25 mouse cellular contexts compared by ENCODE assay signal in genomic region chr12:105789885-105790284, GRCm38 (mm10). TPM values are rescaled to one million over a fixed set of nuclear protein-coding genes. Genes with fewer than 3 reads are reported as not detected.
DNase-seq lines count a peak whose midpoint lies in the region; ATAC-seq and TF ChIP-seq lines count a peak whose summit lies in the region.
"Had no signal": no experiment of that assay in that cellular context is flagged by ENCODE, and none has a peak within 500 bp of the region (broad histone marks: within the 10 kb centered on the region; RNA-seq: fewer than 3 reads in every experiment).

No protein-coding gene starts in this region.

- no peaks in the 10 kb centered on the region for H3K9me3 ChIP-seq in intestine, embryonic 15.5 days
- H3K9me3 ChIP-seq in intestine, embryonic 16.5 days (ENCODE audit: control insufficient read depth, low read length) = no peaks in the 10 kb centered on the region
- no peaks in the 10 kb centered on the region for H3K9me3 ChIP-seq in ES-Bruce4 (replicated peaks; ENCODE audit: control insufficient read depth, insufficient read depth, low read length, poor library complexity, severe bottlenecking)
- H3K9me3 ChIP-seq: embryonic facial prominence, embryonic 15.5 days; heart, embryonic 10.5 days; hindbrain, embryonic 13.5 days had no signal

- H3K36me3 ChIP-seq in intestine, embryonic 15.5 days = no peaks in the 10 kb centered on the region
- no peaks in the 10 kb centered on the region for H3K36me3 ChIP-seq in intestine, embryonic 16.5 days (ENCODE audit: control insufficient read depth, insufficient read depth, low read length)
- H3K36me3 ChIP-seq in ES-Bruce4 (ENCODE audit: control insufficient read depth, insufficient read depth, low read length, poor library complexity, severe bottlenecking) = peaks cover 9% of the 10 kb centered on the region

- WGBS in intestine, embryonic 15.5 days = 81% methylated on average over 6 of the region's 6 CpGs
- WGBS in intestine, embryonic 16.5 days = 84% methylated on average over 6 of the region's 6 CpGs

- H3K9ac ChIP-seq in intestine, embryonic 15.5 days = no peak overlapping the region
- no peak overlapping the region for H3K9ac ChIP-seq in intestine, embryonic 16.5 days (ENCODE audit: low read depth, low read length)
- peak overlapping the region; percentile 27; the same call in 1 of the 2 replicates for H3K9ac ChIP-seq in ES-Bruce4 (ENCODE audit: low read depth, poor library complexity, severe bottlenecking)
- H3K9ac ChIP-seq: embryonic facial prominence, embryonic 15.5 days; hindbrain, embryonic 13.5 days had no signal

- TF ChIP-seq POLR2A in ES-Bruce4 (IDR thresholded peaks at IDR 0.05; ENCODE audit: insufficient read depth, low read length) = no peak

- H3K4me3 ChIP-seq in intestine, embryonic 15.5 days (replicated peaks) = no peak overlapping the region
- H3K4me3 ChIP-seq in intestine, embryonic 16.5 days (ENCODE audit: low read length) = no peak overlapping the region
- H3K4me3 ChIP-seq in ES-Bruce4 (ENCODE audit: low read depth, low read length) = no peak overlapping the region
- H3K4me3 ChIP-seq: embryonic facial prominence, embryonic 15.5 days; erythroblast, embryonic 14.5 days; forebrain, embryonic 10.5 days; gastrocnemius, adult 2 months; heart, embryonic 10.5 days; hindbrain, embryonic 13.5 days had no signal

- H3K27ac ChIP-seq in intestine, embryonic 15.5 days = no peak overlapping the region
- no peak overlapping the region for H3K27ac ChIP-seq in intestine, embryonic 16.5 days (ENCODE audit: low read length)
- H3K27ac ChIP-seq in ES-Bruce4 (ENCODE audit: insufficient read depth, low read length) = no peak overlapping the region; the same call in 1 of the 2 replicates
- H3K27ac ChIP-seq: embryonic facial prominence, embryonic 15.5 days; forebrain, embryonic 10.5 days; gastrocnemius, adult 2 months; heart, embryonic 10.5 days; hindbrain, embryonic 13.5 days; hindbrain, postnatal 0 days had no signal

- H3K27me3 ChIP-seq in intestine, embryonic 15.5 days (replicated peaks) = no peaks in the 10 kb centered on the region
- no peaks in the 10 kb centered on the region for H3K27me3 ChIP-seq in intestine, embryonic 16.5 days (replicated peaks; ENCODE audit: control insufficient read depth, insufficient read depth, low read length)
- no peaks in the 10 kb centered on the region for H3K27me3 ChIP-seq in ES-Bruce4 (ENCODE audit: control insufficient read depth, insufficient read depth, low read length, poor library complexity, severe bottlenecking)
- H3K27me3 ChIP-seq: embryonic facial prominence, embryonic 15.5 days; hindbrain, embryonic 13.5 days had no signal

- no peak overlapping the region for H3K4me2 ChIP-seq in intestine, embryonic 15.5 days (replicated peaks)
- no peak overlapping the region for H3K4me2 ChIP-seq in intestine, embryonic 16.5 days (ENCODE audit: low read depth, low read length)
- H3K4me2 ChIP-seq: embryonic facial prominence, embryonic 15.5 days; hindbrain, embryonic 13.5 days had no signal

- DNase-seq in c-Kit-positive CD71-positive TER-119-positive erythroid progenitor cells, embryonic 14.5 days (ENCODE audit: low spot score) = peak; percentile 8
- no peak for DNase-seq in gastrocnemius, postnatal 4 days (ENCODE audit: low spot score in 2 of 2)
- no peak for DNase-seq in gastrocnemius, postnatal 14 days
- no peak for DNase-seq in testis, postnatal 10 days (ENCODE audit: low spot score)
- DNase-seq: adrenal gland, adult 8-10 months; adrenal gland, postnatal 36 days; cerebellum, adult 11 months; cerebellum, adult 8-10 months; cerebellum, postnatal 14 days; embryo, embryonic 11 days; gastrocnemius, adult 2 months; gastrocnemius, postnatal 36 days; heart, adult 18-20 months; heart, postnatal 10 days; heart, postnatal 4 days had no signal

- peaks cover 2% of the 10 kb centered on the region; the same call in 1 of the 2 replicates for H3K4me1 ChIP-seq in intestine, embryonic 15.5 days (replicated peaks)
- H3K4me1 ChIP-seq in intestine, embryonic 16.5 days (ENCODE audit: control insufficient read depth, insufficient read depth, low read length) = peaks cover 8% of the 10 kb centered on the region
- no peaks in the 10 kb centered on the region for H3K4me1 ChIP-seq in ES-Bruce4 (ENCODE audit: control insufficient read depth, insufficient read depth, low read length)

- no peak for TF ChIP-seq CTCF in ES-Bruce4 (IDR thresholded peaks at IDR 0.05; ENCODE audit: low read depth, low read length)

- TF ChIP-seq EP300 in ES-Bruce4 (IDR thresholded peaks at IDR 0.05; ENCODE audit: insufficient read depth, low read depth, low read length) = no peak

- intact Hi-C loops in gastrocnemius, postnatal 14 days (cut with DNase I; ENCODE audit: low total_unique reads) = no loop called here

- ATAC-seq in intestine, embryonic 15.5 days = peak; percentile 23; the same call in 1 of the 2 replicates
- ATAC-seq in intestine, embryonic 16.5 days = no peak
- ATAC-seq: forebrain, embryonic 14.5 days; hindbrain, postnatal 0 days had no signal

RNA-seq across cellular contexts. Expression of gene Papola, which starts 5.4 kb away (rescaled TPM):
- 189 and 225 TPM in 2 replicates for polyA plus RNA-seq in intestine, embryonic 15.5 days (2015; fragmentation: Nextera tagmentation; extraction: Ambion mirVana)
- polyA plus RNA-seq in intestine, embryonic 16.5 days (2015; fragmentation: Nextera tagmentation; extraction: Ambion mirVana) = 154 and 164 TPM in 2 replicates
- 229 and 251 TPM in 2 replicates for polyA plus RNA-seq in ES-Bruce4 (2011; ENCODE audit: insufficient read depth, insufficient read length, low read depth, missing spikeins)
- 100 to 1,000 TPM; 135 to 137 TPM for total RNA-seq in gastrocnemius, postnatal 4 days (2021)
- 10 to 100 TPM; 64.5 to 70.9 TPM for total RNA-seq in gastrocnemius, postnatal 14 days (2021)
